Mouse (Mus musculus): ENCODE measurements around the gene Fam83g. TPM values are rescaled to one million over a fixed set of nuclear protein-coding genes. Genes with fewer than 3 reads are reported as not detected.
A peak's percentile ranks its signal among the peaks of the same experiment; 100 is the strongest.

Gene Fam83g
- polyA plus RNA-seq, 1 experiment from 2014 or later: 3.0 TPM

DNA sequence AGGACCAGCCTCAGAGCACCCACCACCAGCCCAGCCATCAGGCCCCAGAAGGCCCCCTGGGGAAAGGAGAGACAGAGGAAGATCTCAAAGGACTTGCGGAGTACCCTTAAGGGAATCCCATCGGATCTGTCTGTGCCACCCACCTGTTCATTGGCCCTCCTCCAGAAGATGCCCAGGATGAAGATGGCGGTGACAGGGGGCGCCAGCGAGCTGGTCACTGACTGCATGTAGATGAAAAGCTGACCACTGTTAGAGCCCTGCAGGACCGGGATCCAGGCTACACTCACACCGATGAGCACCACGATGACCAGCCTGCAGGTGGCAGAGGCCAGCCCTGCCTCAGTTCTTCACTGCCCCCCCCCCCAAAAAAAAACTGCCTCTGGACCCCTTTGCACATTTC, 10.2 kb upstream of the Fam83g start:
- Histone ChIP-seq H3K9me3 (ENCODE audit: low read length) (no peaks in the 10 kb centered on the region), H3K27me3 (ENCODE audit: insufficient read depth, low read length) (peaks cover 3% of the 10 kb centered on the region; the same call in 1 of the 2 replicates), H3K27ac (ENCODE audit: low read length) (no peak overlapping the region), H3K36me3 (ENCODE audit: insufficient read depth, low read length) (no peaks in the 10 kb centered on the region), H3K4me2 (replicated peaks; ENCODE audit: low read depth, low read length) (no peak overlapping the region), H3K4me1 (ENCODE audit: insufficient read depth, low read length) (peaks cover 14% of the 10 kb centered on the region), H3K9ac (replicated peaks; ENCODE audit: low read length) (no peak overlapping the region), H3K4me3 (ENCODE audit: low read length) (no peak overlapping the region)
- no peak for ATAC-seq (ENCODE audit: low FRiP score, low TSS enrichment)
- WGBS: 39% methylated on average over 8 of the region's 8 CpGs

DNA sequence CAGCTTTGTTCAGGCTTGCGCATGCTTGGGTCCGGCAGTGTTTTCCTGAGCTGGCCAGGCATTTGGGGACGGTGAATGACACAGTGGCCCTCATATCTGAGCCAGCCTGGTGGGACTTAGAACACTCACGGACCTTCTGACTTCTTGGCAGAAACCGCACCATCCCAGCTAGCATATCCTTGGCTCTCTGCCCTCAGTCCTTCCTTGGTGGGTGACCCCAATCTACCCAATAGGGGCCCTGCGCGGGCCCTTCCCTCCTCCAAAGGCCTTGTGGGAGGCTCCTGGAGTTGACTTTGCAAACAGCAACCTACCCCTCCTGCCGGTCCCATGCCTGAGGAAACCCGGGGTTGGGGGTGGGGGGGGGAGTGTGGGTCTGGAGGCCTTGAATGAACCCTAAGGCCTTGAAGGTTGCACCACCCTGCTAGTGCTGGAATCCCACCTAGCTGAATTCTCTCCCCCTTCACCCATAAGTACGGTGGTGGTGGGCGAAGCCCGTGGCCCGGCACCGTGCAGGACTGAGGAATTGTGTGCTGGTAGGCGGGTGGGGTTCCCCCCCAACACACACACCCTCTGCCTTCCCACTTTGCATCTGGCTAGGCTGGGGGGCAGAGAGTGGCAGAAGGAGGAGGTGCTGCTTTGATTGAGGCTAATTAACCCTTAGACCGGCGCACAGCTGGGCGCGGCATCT, 9.6 kb upstream of the Fam83g start:
- peak; percentile 49; the same call in 1 of the 2 replicates for ATAC-seq (ENCODE audit: low FRiP score, low TSS enrichment)
- Histone ChIP-seq H3K4me3 (ENCODE audit: low read length) (no peak overlapping the region), H3K27me3 (ENCODE audit: insufficient read depth, low read length) (peaks cover 3% of the 10 kb centered on the region; the same call in 1 of the 2 replicates), H3K36me3 (ENCODE audit: insufficient read depth, low read length) (no peaks in the 10 kb centered on the region), H3K9me3 (ENCODE audit: low read length) (no peaks in the 10 kb centered on the region), H3K27ac (ENCODE audit: low read length) (no peak overlapping the region), H3K4me1 (ENCODE audit: insufficient read depth, low read length) (peaks cover 14% of the 10 kb centered on the region), H3K9ac (replicated peaks; ENCODE audit: low read length) (no peak overlapping the region), H3K4me2 (replicated peaks; ENCODE audit: low read depth, low read length) (0 out of 2 replicates have a peak overlapping the region, but pooled peaks have one; percentile 6)
- WGBS: 22% methylated on average over 19 of the region's 19 CpGs

DNA sequence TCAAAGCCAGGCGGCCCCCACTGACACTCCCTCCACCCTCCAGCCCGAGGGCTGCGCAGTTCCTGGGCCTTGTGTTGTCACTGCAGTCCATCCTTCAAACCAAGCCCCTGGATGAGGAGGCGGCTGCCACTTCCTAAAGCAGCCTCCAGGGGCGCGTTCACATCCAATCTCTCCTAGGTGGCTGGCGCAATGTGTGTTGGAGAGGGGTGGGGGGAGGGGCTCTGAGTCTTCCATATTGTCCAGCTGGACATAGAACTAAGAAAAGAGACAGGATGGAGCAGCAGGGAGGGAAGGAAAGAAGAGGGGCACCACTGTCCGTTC, 9.1 kb upstream of the Fam83g start:
- 0 out of 2 replicates have a peak overlapping the region, but pooled peaks have one; percentile 28 for H3K9ac ChIP-seq (replicated peaks; ENCODE audit: low read length)
- 4% methylated on average over 8 of the region's 8 CpGs for WGBS
- H3K4me2 ChIP-seq (replicated peaks; ENCODE audit: low read depth, low read length): 0 out of 2 replicates have a peak overlapping the region, but pooled peaks have one; percentile 6

DNA sequence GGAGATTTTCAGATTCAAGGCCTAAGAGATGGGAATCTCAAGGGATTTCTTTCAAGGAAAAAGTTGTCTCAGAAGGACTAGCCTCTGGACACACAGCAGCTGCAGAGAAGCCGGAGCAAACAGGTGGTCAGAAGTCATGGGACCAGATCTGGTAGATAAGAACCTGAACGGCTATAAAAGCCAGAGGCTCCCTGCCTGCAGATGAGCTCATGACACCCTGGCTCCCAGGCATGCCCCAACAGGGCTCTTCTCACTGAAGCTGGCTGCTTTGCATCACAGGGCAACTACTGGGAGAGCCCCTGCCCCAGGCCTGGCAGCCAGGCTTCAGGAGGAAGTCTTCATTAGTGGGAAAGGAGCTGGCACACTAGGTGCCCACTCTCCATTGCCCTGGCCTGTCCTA, 8.6 kb upstream of the Fam83g start:
- Histone ChIP-seq H3K4me2 (replicated peaks; ENCODE audit: low read depth, low read length) (no peak overlapping the region), H3K27me3 (ENCODE audit: insufficient read depth, low read length) (peaks cover 3% of the 10 kb centered on the region; the same call in 1 of the 2 replicates), H3K9me3 (ENCODE audit: low read length) (no peaks in the 10 kb centered on the region), H3K9ac (replicated peaks; ENCODE audit: low read length) (0 out of 2 replicates have a peak overlapping the region, but pooled peaks have one; percentile 28), H3K4me3 (ENCODE audit: low read length) (no peak overlapping the region), H3K36me3 (ENCODE audit: insufficient read depth, low read length) (no peaks in the 10 kb centered on the region), H3K27ac (ENCODE audit: low read length) (no peak overlapping the region), H3K4me1 (ENCODE audit: insufficient read depth, low read length) (peaks cover 14% of the 10 kb centered on the region)
- WGBS: 44% methylated on average over 2 of the region's 2 CpGs
- ATAC-seq (ENCODE audit: low FRiP score, low TSS enrichment): no peak

More for the DNA sequence above, 9.1 kb upstream of the Fam83g start:
- peak; percentile 60; the same call in 1 of the 2 replicates for ATAC-seq (ENCODE audit: low FRiP score, low TSS enrichment)
- H3K9me3 ChIP-seq (ENCODE audit: low read length): no peaks in the 10 kb centered on the region
- peaks cover 14% of the 10 kb centered on the region for H3K4me1 ChIP-seq (ENCODE audit: insufficient read depth, low read length)
- H3K27ac ChIP-seq (ENCODE audit: low read length): no peak overlapping the region
- no peaks in the 10 kb centered on the region for H3K36me3 ChIP-seq (ENCODE audit: insufficient read depth, low read length)
- no peak overlapping the region for H3K4me3 ChIP-seq (ENCODE audit: low read length)
- peaks cover 3% of the 10 kb centered on the region; the same call in 1 of the 2 replicates for H3K27me3 ChIP-seq (ENCODE audit: insufficient read depth, low read length)

DNA sequence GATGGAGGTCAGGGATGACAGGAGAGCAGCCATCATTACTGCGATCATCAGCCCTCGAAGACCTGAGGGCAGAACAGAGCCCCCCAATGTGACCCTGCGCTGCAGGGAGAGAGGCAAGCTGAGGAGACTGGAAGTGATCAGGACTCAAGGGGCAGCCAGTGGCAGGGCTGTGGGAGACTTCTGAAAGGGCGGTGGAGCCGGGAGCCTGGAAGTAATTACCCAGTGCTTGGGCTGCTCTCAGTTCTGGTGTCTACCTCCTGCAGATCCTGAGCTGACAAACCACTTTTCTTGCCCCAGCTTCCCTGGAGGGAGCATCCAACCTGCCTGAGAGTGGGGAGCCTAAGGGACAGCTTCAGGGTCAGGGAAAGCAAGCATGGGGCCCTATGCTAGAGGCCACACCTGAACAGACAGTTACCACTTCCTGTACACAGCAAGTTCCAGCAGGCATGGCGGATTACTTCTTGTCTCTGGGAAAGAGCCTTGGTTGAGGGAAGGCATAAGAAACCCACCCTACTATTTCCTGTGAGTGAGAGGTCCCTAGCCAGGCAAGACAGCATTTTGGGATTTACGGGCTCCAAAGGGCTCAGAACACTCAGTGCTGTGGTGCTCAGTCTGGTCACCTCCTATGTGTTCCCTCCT, 7.6 kb upstream of the Fam83g start:
- no peak overlapping the region for H3K4me3 ChIP-seq (ENCODE audit: low read length)
- H3K36me3 ChIP-seq (ENCODE audit: insufficient read depth, low read length): no peaks in the 10 kb centered on the region
- peaks cover 14% of the 10 kb centered on the region for H3K4me1 ChIP-seq (ENCODE audit: insufficient read depth, low read length)
- 74% methylated on average over 7 of the region's 7 CpGs for WGBS
- no peak overlapping the region for H3K4me2 ChIP-seq (replicated peaks; ENCODE audit: low read depth, low read length)
- no peak overlapping the region for H3K27ac ChIP-seq (ENCODE audit: low read length)
- H3K9me3 ChIP-seq (ENCODE audit: low read length): no peaks in the 10 kb centered on the region
- no peak overlapping the region for H3K9ac ChIP-seq (replicated peaks; ENCODE audit: low read length)
- ATAC-seq (ENCODE audit: low FRiP score, low TSS enrichment): no peak
- peaks cover 3% of the 10 kb centered on the region; the same call in 1 of the 2 replicates for H3K27me3 ChIP-seq (ENCODE audit: insufficient read depth, low read length)

DNA sequence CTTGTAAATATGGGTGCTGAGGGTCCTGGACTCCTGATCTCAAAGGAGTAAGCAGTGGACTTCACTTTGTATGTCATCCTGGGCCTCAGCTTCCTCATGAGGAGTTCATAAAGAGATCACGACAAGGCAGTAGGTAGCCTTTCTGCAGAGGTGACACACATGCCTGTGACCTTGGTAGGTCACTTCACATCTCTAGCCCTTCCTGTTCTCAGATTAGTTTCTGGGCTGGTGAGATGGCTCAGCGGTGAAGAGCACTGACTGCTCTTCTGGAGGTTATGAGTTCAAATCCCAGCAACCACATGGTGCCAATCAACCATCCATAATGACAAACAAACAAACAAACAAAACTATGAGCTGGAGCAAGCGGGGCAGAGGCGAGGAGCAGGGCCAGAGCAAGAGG, 6.2 kb upstream of the Fam83g start:
- Histone ChIP-seq H3K27ac (ENCODE audit: low read length) (no peak overlapping the region), H3K9ac (replicated peaks; ENCODE audit: low read length) (no peak overlapping the region), H3K4me1 (ENCODE audit: insufficient read depth, low read length) (peaks cover 14% of the 10 kb centered on the region), H3K27me3 (ENCODE audit: insufficient read depth, low read length) (peaks cover 3% of the 10 kb centered on the region; the same call in 1 of the 2 replicates), H3K36me3 (ENCODE audit: insufficient read depth, low read length) (no peaks in the 10 kb centered on the region), H3K9me3 (ENCODE audit: low read length) (no peaks in the 10 kb centered on the region), H3K4me2 (replicated peaks; ENCODE audit: low read depth, low read length) (no peak overlapping the region), H3K4me3 (ENCODE audit: low read length) (no peak overlapping the region)
- 86% methylated on average over 4 of the region's 4 CpGs for WGBS
- ATAC-seq (ENCODE audit: low FRiP score, low TSS enrichment): no peak

DNA sequence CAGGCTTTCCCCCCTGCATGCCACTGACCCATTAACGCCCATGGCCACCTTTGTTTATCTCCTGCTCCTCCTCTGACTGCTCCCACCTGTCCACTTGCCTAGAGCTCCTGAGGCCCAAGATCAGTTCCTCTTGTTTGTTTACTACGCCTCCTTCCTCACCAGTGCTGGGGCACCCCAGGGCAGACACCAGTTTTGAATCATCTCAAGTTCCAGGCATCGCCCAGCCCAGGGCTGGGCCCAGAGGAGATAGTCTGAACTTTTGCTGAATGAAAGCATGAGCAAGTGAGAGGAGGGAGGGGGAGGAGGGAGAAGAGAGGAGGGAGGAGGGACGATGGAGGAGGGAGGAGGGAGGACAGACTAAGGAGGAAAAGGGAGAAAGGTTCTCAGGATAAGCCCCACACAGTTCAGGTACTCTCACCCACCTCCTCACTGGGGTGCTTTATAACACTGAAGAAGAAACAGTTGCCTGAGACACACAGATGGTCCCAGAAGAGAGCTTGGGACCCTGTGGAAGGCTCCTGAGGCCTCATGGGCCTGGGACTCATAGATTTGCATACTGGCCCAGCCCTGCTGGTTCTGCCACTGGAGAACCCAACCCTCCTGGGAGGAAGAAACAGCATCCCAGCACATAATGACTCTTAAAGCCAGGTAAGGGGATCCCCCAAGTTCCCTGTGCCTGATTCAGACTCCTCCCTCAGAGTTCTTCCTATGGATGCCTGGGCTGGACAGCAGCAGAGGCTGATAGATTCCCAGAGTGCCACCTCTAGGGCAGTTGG, 4.6 kb upstream of the Fam83g start:
- ATAC-seq (ENCODE audit: low FRiP score, low TSS enrichment): no peak
- no peak overlapping the region for H3K4me2 ChIP-seq (replicated peaks; ENCODE audit: low read depth, low read length)
- H3K27me3 ChIP-seq (ENCODE audit: insufficient read depth, low read length): peaks cover 14% of the 10 kb centered on the region
- no peak overlapping the region for H3K27ac ChIP-seq (ENCODE audit: low read length)
- 71% methylated on average over 4 of the region's 4 CpGs for WGBS
- no peak overlapping the region for H3K4me3 ChIP-seq (ENCODE audit: low read length)
- no peaks in the 10 kb centered on the region for H3K36me3 ChIP-seq (ENCODE audit: insufficient read depth, low read length)
- no peaks in the 10 kb centered on the region for H3K9me3 ChIP-seq (ENCODE audit: low read length)
- H3K9ac ChIP-seq (replicated peaks; ENCODE audit: low read length): no peak overlapping the region
- peaks cover 21% of the 10 kb centered on the region for H3K4me1 ChIP-seq (ENCODE audit: insufficient read depth, low read length)

DNA sequence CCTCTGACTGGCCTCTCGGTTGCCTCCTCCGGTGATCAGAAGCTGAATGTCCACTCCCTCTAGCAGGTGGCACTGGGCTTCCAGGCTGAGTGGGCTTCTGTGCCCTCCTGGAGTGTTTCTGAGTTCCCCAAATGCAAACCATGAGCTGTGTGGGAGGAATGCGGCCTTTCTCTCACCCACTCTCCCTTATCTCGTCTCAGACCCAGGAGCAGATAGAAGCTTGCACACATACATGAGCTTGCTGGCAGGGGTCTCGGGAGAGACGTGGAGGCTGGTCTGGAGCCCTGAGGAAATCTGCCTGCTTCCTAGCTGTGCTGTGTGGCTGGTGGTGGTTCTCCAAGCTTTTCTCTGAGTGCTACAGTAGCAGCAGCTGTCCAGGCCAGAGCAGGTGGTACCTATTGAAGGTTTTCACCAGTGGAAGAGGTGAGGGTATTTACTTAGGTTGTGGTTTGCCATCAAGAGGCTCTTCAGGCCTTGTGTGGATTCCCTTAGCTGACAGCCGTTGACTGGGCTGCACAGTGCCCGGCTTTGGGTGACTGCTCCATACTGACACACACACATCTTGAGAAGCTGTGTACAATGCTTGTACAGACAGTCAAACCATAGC, 1.3 kb downstream of the Fam83g start:
- H3K4me2 ChIP-seq (replicated peaks; ENCODE audit: low read depth, low read length): peak overlapping the region; percentile 65
- peak overlapping the region; percentile 51; the same call in 1 of the 2 replicates for H3K4me3 ChIP-seq (ENCODE audit: low read length)
- H3K9ac ChIP-seq (replicated peaks; ENCODE audit: low read length): 0 out of 2 replicates have a peak overlapping the region, but pooled peaks have one; percentile 48
- ATAC-seq (ENCODE audit: low FRiP score, low TSS enrichment): no peak
- H3K27me3 ChIP-seq (ENCODE audit: insufficient read depth, low read length): peaks cover 24% of the 10 kb centered on the region
- no peak overlapping the region for H3K27ac ChIP-seq (ENCODE audit: low read length)
- no peaks in the 10 kb centered on the region for H3K36me3 ChIP-seq (ENCODE audit: insufficient read depth, low read length)
- no peaks in the 10 kb centered on the region for H3K9me3 ChIP-seq (ENCODE audit: low read length)
- WGBS: 61% methylated on average over 8 of the region's 8 CpGs
- peaks cover 7% of the 10 kb centered on the region for H3K4me1 ChIP-seq (ENCODE audit: insufficient read depth, low read length)

DNA sequence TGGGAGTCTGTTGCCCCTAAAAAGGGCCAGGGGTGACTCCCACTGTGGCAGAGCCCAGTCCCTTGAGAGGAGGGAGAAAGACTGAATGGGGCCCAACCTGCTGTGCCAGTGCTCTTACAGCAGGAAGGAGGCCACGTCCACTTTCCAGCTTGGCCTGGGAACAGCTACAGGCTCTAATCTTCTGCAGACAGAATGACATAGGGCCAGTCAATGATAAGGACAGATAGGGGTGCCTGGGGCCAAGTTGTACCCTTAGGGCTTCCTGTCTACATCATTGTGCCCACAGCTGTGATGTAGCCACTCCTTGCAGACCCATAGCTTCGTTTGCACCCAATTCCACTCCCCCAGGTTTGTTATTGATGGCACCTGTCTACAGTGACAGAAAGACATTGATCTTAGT, 2.2 kb downstream of the Fam83g start:
- H3K36me3 ChIP-seq (ENCODE audit: insufficient read depth, low read length): no peaks in the 10 kb centered on the region
- H3K9me3 ChIP-seq (ENCODE audit: low read length): no peaks in the 10 kb centered on the region
- peaks cover 7% of the 10 kb centered on the region for H3K4me1 ChIP-seq (ENCODE audit: insufficient read depth, low read length)
- H3K4me3 ChIP-seq (ENCODE audit: low read length): no peak overlapping the region
- 36% methylated on average over 2 of the region's 2 CpGs for WGBS
- no peak overlapping the region for H3K27ac ChIP-seq (ENCODE audit: low read length)
- H3K9ac ChIP-seq (replicated peaks; ENCODE audit: low read length): no peak overlapping the region
- ATAC-seq (ENCODE audit: low FRiP score, low TSS enrichment): no peak
- H3K4me2 ChIP-seq (replicated peaks; ENCODE audit: low read depth, low read length): no peak overlapping the region
- peaks cover 24% of the 10 kb centered on the region for H3K27me3 ChIP-seq (ENCODE audit: insufficient read depth, low read length)
